In the genomic region with DNA sequence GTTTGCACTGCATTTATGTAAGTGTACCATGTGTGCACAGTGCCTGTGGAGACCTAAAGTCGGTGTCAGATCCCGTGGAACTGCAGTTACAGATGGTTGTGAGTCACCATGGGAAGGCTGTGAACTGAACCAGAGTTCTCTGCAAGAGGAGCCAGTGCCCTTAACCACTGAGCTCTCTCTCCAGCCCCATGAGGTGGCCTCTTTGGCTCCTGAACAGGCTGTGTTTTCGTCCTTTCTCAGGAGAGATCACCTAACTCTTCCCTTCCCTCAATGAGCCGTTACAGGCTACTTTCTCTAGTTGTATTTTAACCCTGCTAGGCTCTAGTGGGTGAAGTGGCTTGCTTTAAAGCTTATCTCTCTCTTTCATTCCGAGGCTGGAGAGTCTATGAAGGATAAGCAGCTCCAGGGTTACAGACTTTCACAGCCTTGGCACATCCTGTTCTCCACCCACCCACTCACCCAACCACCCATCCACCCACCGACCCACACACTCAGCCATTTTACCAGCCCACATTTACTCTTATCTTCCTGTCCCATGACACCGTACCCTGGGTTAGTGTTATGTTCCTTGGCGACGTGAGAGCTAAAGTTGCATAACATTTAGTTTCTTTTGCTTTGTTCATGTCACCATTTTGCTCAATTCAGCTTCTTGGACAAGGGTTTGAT, we compare ENCODE assay signal across 12 mouse cellular contexts. TPM values are rescaled to one million over a fixed set of nuclear protein-coding genes. Genes with fewer than 3 reads are reported as not detected.
DNase-seq lines count a peak whose midpoint lies in the region; ATAC-seq lines count a peak whose summit lies in the region.
"Had no signal": no experiment of that assay in that cellular context is flagged by ENCODE, and none has a peak within 500 bp of the region (broad histone marks: within the 10 kb centered on the region; RNA-seq: fewer than 3 reads in every experiment).

No protein-coding gene starts in this region.

- peak; percentile 63 to 65 for DNase-seq in CD8-positive naive resting alpha-beta T cell, adult 2 months (ENCODE audit: low read depth in 2 of 2, low spot score in 2 of 2)
- peak; percentile 88 for DNase-seq in T-cell, adult 2 months (ENCODE audit: low spot score)
- peak; percentile 28 for DNase-seq in liver
- DNase-seq in heart, postnatal 10 days = no peak
- DNase-seq in B cell, adult 2 months = no peak
- DNase-seq in urinary bladder, adult 18-20 months (ENCODE audit: low spot score in 2 of 2) = no peak
- DNase-seq: adrenal gland, postnatal 14 days; cerebellum, adult 8-10 months; gastrocnemius, adult 2 months had no signal

- 56% methylated on average over 9 of the region's 9 CpGs for WGBS in stomach, embryonic 16.5 days

- H3K27ac ChIP-seq in stomach, embryonic 16.5 days (ENCODE audit: low read length) = peak overlapping the region; percentile 46; the same call in 1 of the 2 replicates
- H3K27ac ChIP-seq: embryonic facial prominence, embryonic 15.5 days; gastrocnemius, adult 2 months; limb, embryonic 15.5 days had no signal

- intact Hi-C loops in heart, postnatal 10 days (cut with DNase I) = no loop called here

- H3K9ac ChIP-seq in stomach, embryonic 16.5 days (ENCODE audit: low read length) = no peak overlapping the region
- H3K9ac ChIP-seq: embryonic facial prominence, embryonic 15.5 days; limb, embryonic 15.5 days had no signal

- no peaks in the 10 kb centered on the region for H3K4me1 ChIP-seq in stomach, embryonic 16.5 days (ENCODE audit: control insufficient read depth, insufficient read depth, low read length)

- ATAC-seq in stomach, embryonic 16.5 days (ENCODE audit: insufficient read depth, low FRiP score) = no peak

- H3K9me3 ChIP-seq in stomach, embryonic 16.5 days (replicated peaks; ENCODE audit: control insufficient read depth, low read length) = no peaks in the 10 kb centered on the region
- H3K9me3 ChIP-seq: embryonic facial prominence, embryonic 15.5 days; limb, embryonic 15.5 days had no signal

- H3K4me3 ChIP-seq in stomach, embryonic 16.5 days (replicated peaks; ENCODE audit: low read length) = no peak overlapping the region
- H3K4me3 ChIP-seq: embryonic facial prominence, embryonic 15.5 days; gastrocnemius, adult 2 months; limb, embryonic 15.5 days had no signal

- H3K27me3 ChIP-seq in stomach, embryonic 16.5 days (ENCODE audit: control insufficient read depth, insufficient read depth, low read length) = no peaks in the 10 kb centered on the region
- H3K27me3 ChIP-seq: embryonic facial prominence, embryonic 15.5 days; limb, embryonic 15.5 days had no signal

- no peak overlapping the region for H3K4me2 ChIP-seq in stomach, embryonic 16.5 days (ENCODE audit: low read depth, low read length)
- H3K4me2 ChIP-seq: embryonic facial prominence, embryonic 15.5 days; limb, embryonic 15.5 days had no signal

- 0 out of 2 replicates have a peak, but pooled peaks cover 4% of the 10 kb centered on the region for H3K36me3 ChIP-seq in stomach, embryonic 16.5 days (ENCODE audit: control insufficient read depth, insufficient read depth, low read length)

RNA-seq across cellular contexts. Expression of a gene that starts 15.7 kb away (rescaled TPM):
- 42.8 and 45.4 TPM in 2 replicates for polyA plus RNA-seq in stomach, embryonic 16.5 days (2015; fragmentation: Nextera tagmentation; extraction: Ambion mirVana)
- total RNA-seq in heart, postnatal 10 days (2021) = 10 to 100 TPM; 28.4 to 28.5 TPM

RNA-seq across cellular contexts. Expression of a gene that starts 31.1 kb away (rescaled TPM):
- 3.3 and 3.7 TPM in 2 replicates for polyA plus RNA-seq in stomach, embryonic 16.5 days (2015; fragmentation: Nextera tagmentation; extraction: Ambion mirVana)
- total RNA-seq in heart, postnatal 10 days (2021) = 1 to 10 TPM; 1.1 to 2.0 TPM

RNA-seq across cellular contexts. Expression of a gene that starts 35.9 kb away (rescaled TPM):
- 37.6 and 37.9 TPM in 2 replicates for polyA plus RNA-seq in stomach, embryonic 16.5 days (2015; fragmentation: Nextera tagmentation; extraction: Ambion mirVana)
- total RNA-seq in heart, postnatal 10 days (2021) = 1 to 10 TPM; 8.3 to 9.1 TPM

Comparison
In these comparisons a context has a peak if more than half of its experiments do, and no peak if none do; other contexts are left out.
1. DNase-seq: peak in CD8-positive naive resting alpha-beta T cell, adult 2 months (2 of 2), T-cell, adult 2 months (single experiment) and liver (single experiment); none in heart, postnatal 10 days (0 of 2), B cell, adult 2 months (0 of 2) and urinary bladder, adult 18-20 months (0 of 2).